Mouse (Mus musculus) layer of hippocampus, adult 2 months (tissue): Measurements from ENCODE around the gene Prtn3. TPM values are rescaled to one million over a fixed set of nuclear protein-coding genes. Genes with fewer than 3 reads are reported as not detected.
"Not testable (repeated sequence)": the region's sequence is repeated elsewhere in the genome, so short reads cannot be mapped to it uniquely, and the experiment has no call there.

Experiments
- DNase-seq, 2 experiments: peaks; one replicate each; pipeline ENCODE4 v3.0.0; 2022; ENCODE audit warnings: low spot score in 2 of 2
- H3K27ac ChIP-seq: fragments of 200-600 bp; 2 replicates; pipeline ENCODE4 v1.8.1; 2022
- H3K4me3 ChIP-seq: fragments of 200-600 bp; 2 replicates; pipeline ENCODE4 v1.8.1; 2022; ENCODE audit warnings: mild to moderate bottlenecking
- CTCF ChIP-seq: fragments of 200-600 bp; conservative IDR thresholded peaks from 2 replicates; pipeline ENCODE4 v1.8.1; 2022; ENCODE audit warnings: antibody characterized with exemption, mild to moderate bottlenecking, moderate library complexity
- total RNA-seq, 2 experiments: library from RNA; stranded (reverse); gene quantifications; 2 replicates each; pipeline ENCODE4 v1.2.3; 2021

Gene Prtn3
- total RNA-seq, 2 experiments from 2014 or later = 1.5 to 2.6 TPM

DNA sequence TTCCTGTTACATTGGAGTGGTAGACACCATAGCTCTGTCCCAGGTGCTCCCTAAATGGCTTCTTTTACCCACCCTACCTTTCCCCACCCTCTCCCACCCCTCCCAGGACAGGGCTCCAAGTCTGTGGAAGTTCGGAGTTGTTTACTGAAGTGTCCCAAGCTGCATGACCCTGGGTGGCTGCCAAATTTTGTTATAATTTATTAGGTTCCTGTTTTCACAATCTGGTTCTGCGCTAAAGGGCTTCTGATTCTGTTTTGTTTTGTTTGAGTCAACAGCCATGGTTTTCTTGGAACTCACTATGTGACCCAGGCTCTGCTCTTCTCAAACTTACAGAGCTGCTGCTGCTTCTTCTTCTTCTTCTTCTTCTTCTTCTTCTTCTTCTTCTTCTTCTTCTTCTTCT lies 15.1 kb downstream of the Prtn3 start:
- no peak overlapping the region for H3K27ac ChIP-seq
- H3K4me3 ChIP-seq = no peak overlapping the region
- TF ChIP-seq CTCF = no peak
- DNase-seq = no peak

- H3K27ac ChIP-seq = no peak within 1 kb of the TSS
- H3K4me3 ChIP-seq = no peak within 1 kb of the TSS
- no peak for TF ChIP-seq CTCF
- DNase-seq = no peak
These were observed 16.4 kb downstream of the Prtn3 start, which contains the start of gene Cfd for GRCm38 (mm10) chr10:79890670-79891069. TSS of gene Cfd (plus strand) at chr10:79890853.

DNA sequence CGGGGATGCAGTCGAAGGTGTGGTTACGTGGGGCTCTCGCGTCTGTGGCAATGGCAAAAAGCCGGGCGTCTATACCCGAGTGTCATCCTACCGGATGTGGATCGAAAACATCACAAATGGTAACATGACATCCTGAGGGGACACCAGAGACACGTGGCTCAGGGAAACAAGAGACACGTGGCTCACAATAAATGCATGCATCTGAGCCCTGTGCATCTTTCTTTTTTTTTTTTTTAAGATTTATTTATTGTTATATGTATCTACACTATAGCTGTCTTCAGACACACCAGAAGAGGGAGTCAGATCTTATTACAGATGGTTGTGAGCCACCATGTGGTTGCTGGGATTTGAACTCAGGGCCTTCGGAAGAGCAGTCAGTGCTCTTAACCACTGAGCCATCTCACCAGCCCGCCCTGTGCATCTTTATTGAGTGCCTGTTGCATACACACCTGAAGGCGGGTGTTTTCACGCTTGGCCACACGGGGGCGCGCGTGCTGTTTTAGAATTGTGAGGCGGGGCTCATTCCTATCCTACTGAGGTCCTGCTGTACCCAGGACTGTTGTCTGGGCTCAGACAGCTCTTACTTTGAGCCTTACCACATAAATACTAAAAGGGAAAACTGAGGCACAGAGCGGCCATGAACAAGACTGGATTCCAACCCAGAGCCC lies 18.3 kb downstream of the Prtn3 start:
- H3K4me3 ChIP-seq, H3K27ac ChIP-seq: not testable (repeated sequence)
- peak; percentile 90 for TF ChIP-seq CTCF
- DNase-seq = peak; percentile 61 to 84

GRCm38 (mm10) chr10:79896306-79896705 lies 22.0 kb downstream of the Prtn3 start:
- no peak overlapping the region for H3K27ac ChIP-seq
- DNase-seq = no peak
- H3K4me3 ChIP-seq = no peak overlapping the region
- TF ChIP-seq CTCF = no peak

DNA sequence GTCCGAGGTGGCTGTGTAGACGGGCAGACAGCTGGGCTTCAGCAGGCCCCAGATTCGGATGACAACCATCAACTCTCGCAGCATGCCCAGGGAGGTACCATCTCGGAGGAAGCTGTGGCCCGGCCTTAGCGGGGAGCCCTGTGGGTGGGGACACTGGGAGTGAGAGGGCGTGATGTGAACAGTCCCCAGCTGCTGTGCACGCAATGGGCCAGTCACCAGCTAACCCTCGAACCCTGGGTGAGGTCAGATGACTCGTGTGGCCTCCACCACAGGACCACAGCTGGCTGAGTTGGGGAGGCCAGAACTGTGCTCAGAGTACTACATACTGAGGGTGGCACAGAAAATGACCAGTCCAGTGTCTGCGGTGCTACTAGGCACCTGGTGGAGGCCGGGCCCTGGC lies 22.5 kb downstream of the Prtn3 start:
- Histone ChIP-seq H3K27ac (no peak overlapping the region), H3K4me3 (no peak overlapping the region)
- DNase-seq = no peak
- TF ChIP-seq CTCF = no peak

GRCm38 (mm10) chr10:79897316-79898245 lies 23.3 kb downstream of the Prtn3 start:
- no peak overlapping the region for H3K27ac ChIP-seq
- TF ChIP-seq CTCF = no peak
- H3K4me3 ChIP-seq = no peak overlapping the region
- DNase-seq = no peak

GRCm38 (mm10) chr10:79900951-79901410 lies 26.7 kb downstream of the Prtn3 start:
- peak; percentile 64 for TF ChIP-seq CTCF
- DNase-seq = peak; percentile 74 to 86
- H3K4me3 ChIP-seq = peak overlapping the region; percentile 2; the same call in 1 of the 2 replicates
- peak overlapping the region; percentile 88 for H3K27ac ChIP-seq

GRCm38 (mm10) chr10:79906712-79907111 lies 32.4 kb downstream of the Prtn3 start:
- DNase-seq = no peak
- no peak overlapping the region for H3K4me3 ChIP-seq
- H3K27ac ChIP-seq = no peak overlapping the region
- no peak for TF ChIP-seq CTCF

- TF ChIP-seq CTCF = no peak
- H3K4me3 ChIP-seq = no peak overlapping the region
- H3K27ac ChIP-seq = no peak overlapping the region
- no peak for DNase-seq
These were observed 33.1 kb downstream of the Prtn3 start for GRCm38 (mm10) chr10:79907415-79907814.

GRCm38 (mm10) chr10:79908167-79909091 lies 34.2 kb downstream of the Prtn3 start, which contains the start of gene Med16:
TSS of gene Med16 (minus strand) at chr10:79908923.
- no peak for TF ChIP-seq CTCF

GRCm38 (mm10) chr10:79909092-79909922 lies 35.0 kb downstream of the Prtn3 start:
- no peak for TF ChIP-seq CTCF
- Histone ChIP-seq H3K4me3 (peak overlapping the region; percentile 99), H3K27ac (peak overlapping the region; percentile 100)
- peak; percentile 57 to 78 for DNase-seq

More at GRCm38 (mm10) chr10:79908167-79909091, 34.2 kb downstream of the Prtn3 start, which contains the start of gene Med16:
- peak within 1 kb of the TSS; percentile 99 for H3K4me3 ChIP-seq
- H3K27ac ChIP-seq = peak within 1 kb of the TSS; percentile 100
- DNase-seq = peak; percentile 93 to 96

DNA sequence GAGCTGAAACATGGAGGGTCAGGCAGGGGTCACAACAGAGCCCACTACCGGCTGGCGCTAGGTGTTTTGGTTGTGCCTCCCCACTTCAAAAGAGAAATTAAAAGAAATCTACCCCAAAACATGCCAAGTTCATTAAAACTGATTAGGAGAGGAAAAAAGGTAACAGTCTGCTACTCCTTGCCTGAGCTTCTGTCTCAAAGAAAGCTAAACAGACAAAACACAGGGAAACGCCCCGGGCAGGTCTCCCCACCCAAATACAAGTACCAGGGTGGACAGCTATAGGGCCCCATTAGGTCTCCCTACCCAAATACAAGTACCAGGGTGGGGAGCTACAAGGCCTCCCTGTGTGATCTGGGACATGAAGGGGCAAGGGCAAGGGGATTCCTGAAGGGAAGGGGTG lies 36.3 kb downstream of the Prtn3 start, which contains the start of gene Gm26602:
Gene Gm26602 (plus strand): TSS at position 301 of the 400 bp plus-strand sequence.
- TF ChIP-seq CTCF = no peak
- H3K4me3 ChIP-seq = no peak within 1 kb of the TSS
- DNase-seq = no peak
- peak within 1 kb of the TSS; percentile 100 for H3K27ac ChIP-seq
